Mouse (Mus musculus): Measurements from ENCODE around the gene Slfn1.

DNA sequence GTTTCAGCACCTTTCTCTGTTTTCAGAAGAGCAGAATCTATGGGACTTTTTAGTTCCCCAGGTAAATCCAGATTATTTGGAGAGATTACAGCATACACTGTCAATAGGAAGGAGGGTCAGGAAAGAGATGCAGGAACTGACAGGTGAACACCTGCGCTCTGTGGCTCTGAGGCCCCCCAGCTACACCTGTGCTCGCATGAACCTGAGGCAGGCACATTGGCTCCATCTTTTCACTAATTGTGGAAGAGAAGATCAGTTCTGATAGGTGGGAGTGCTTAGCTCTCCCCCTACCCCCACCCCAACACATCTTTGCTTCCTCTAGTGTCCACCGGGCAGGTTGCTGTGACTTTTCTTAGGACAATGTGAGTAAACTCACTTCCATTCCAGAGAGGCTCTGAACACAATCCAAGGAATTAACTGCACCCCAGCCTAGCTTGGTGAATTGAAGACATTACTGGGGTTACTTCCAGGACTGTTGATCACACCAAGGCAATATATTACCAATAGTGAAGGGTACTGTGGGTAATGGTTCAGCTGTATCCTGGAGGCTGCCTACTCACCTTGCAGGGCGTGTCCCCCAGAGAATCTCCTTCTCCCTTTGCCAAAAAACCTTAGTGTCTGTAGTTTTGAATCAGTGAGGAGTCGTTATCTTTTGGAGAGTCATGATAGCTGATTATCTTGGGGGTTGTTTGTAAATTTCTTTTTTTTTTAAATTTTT, 38.1 kb upstream of the Slfn1 start:
- TF ChIP-seq CTCF (IDR thresholded peaks at IDR 0.05; ENCODE audit: borderline replicate concordance, control insufficient read depth, extremely low read depth, insufficient read depth, low read length, poor library complexity) (no peak), POLR2A (IDR thresholded peaks at IDR 0.05; ENCODE audit: control insufficient read depth, extremely low read depth, insufficient read depth, low read length, poor library complexity) (no peak)

Measured in thymus, adult 2 months (tissue).